Comparison of ENCODE assay signal across 7 mouse cellular contexts in genomic region chr1:126492206-126493071, GRCm38 (mm10).
DNase-seq lines count a peak whose midpoint lies in the region; ATAC-seq lines count a peak whose summit lies in the region.

No protein-coding gene starts in this region.

- 5% methylated on average over 34 of the region's 35 CpGs for WGBS in embryonic facial prominence, embryonic 11.5 days
- 8% methylated on average over 35 of the region's 35 CpGs for WGBS in neural tube, embryonic 12.5 days

- H3K4me1 ChIP-seq in embryonic facial prominence, embryonic 11.5 days (ENCODE audit: control insufficient read depth, insufficient read depth, low read length), result 0 out of 2 replicates have a peak, but pooled peaks cover 3% of the 10 kb centered on the region
- peaks cover 18% of the 10 kb centered on the region for H3K4me1 ChIP-seq in neural tube, embryonic 12.5 days

- H3K27ac ChIP-seq in embryonic facial prominence, embryonic 11.5 days (replicated peaks; ENCODE audit: low read depth, low read length), result no peak overlapping the region
- no peak overlapping the region for H3K27ac ChIP-seq in neural tube, embryonic 12.5 days

- H3K9me3 ChIP-seq in embryonic facial prominence, embryonic 11.5 days (replicated peaks; ENCODE audit: control insufficient read depth, low read length), result no peaks in the 10 kb centered on the region
- no peaks in the 10 kb centered on the region for H3K9me3 ChIP-seq in neural tube, embryonic 12.5 days

- no peaks in the 10 kb centered on the region for H3K36me3 ChIP-seq in embryonic facial prominence, embryonic 11.5 days (replicated peaks; ENCODE audit: control insufficient read depth, insufficient read depth, low read depth, low read length)
- H3K36me3 ChIP-seq in neural tube, embryonic 12.5 days, result no peaks in the 10 kb centered on the region

- peak; percentile 81 for ATAC-seq in embryonic facial prominence, embryonic 11.5 days (replicated peaks; ENCODE audit: insufficient number of reproducible peaks, low FRiP score, low TSS enrichment, low read depth)
- ATAC-seq in neural tube, embryonic 12.5 days (ENCODE audit: low FRiP score, low read depth), result peak; percentile 89

- no peaks in the 10 kb centered on the region; the same call in 1 of the 2 replicates for H3K27me3 ChIP-seq in embryonic facial prominence, embryonic 11.5 days (ENCODE audit: control insufficient read depth, insufficient read depth, low read length)
- H3K27me3 ChIP-seq in neural tube, embryonic 12.5 days (replicated peaks), result no peaks in the 10 kb centered on the region

- H3K4me3 ChIP-seq in embryonic facial prominence, embryonic 11.5 days (ENCODE audit: low read depth, low read length), result peak overlapping the region; percentile 48
- peak overlapping the region; percentile 52 for H3K4me3 ChIP-seq in neural tube, embryonic 12.5 days

- peak; percentile 29 for DNase-seq in thymus, postnatal 4 days
- DNase-seq in thymus, postnatal 14 days, result no peak
- peak; percentile 38 for DNase-seq in embryonic facial prominence, embryonic 11.5 days (ENCODE audit: low spot score)
- DNase-seq in heart, postnatal 36 days, result peak; percentile 37 to 42
- peak; percentile 5 for DNase-seq in liver
- DNase-seq in spleen, postnatal 36 days (ENCODE audit: low spot score in 2 of 2), result no peak

- intact Hi-C loops in heart, postnatal 36 days (cut with DNase I), result loop anchor here (5.0 kb wide), 2 partner anchors 245 to 440 kb away; no protein-coding TSS in a partner anchor

- H3K9ac ChIP-seq in embryonic facial prominence, embryonic 11.5 days (replicated peaks; ENCODE audit: low read length), result peak overlapping the region; percentile 66
- H3K9ac ChIP-seq in neural tube, embryonic 12.5 days, result peak overlapping the region; percentile 70

- H3K4me2 ChIP-seq in embryonic facial prominence, embryonic 11.5 days (ENCODE audit: low read depth, low read length), result peak overlapping the region; percentile 92
- H3K4me2 ChIP-seq in neural tube, embryonic 12.5 days (replicated peaks), result peak overlapping the region; percentile 83

Comparison
In these comparisons a context has a peak if more than half of its experiments do, and no peak if none do; other contexts are left out.
1. DNase-seq: peak in thymus, postnatal 4 days (single experiment), embryonic facial prominence, embryonic 11.5 days (single experiment), heart, postnatal 36 days (2 of 2) and liver (single experiment); none in thymus, postnatal 14 days (single experiment) and spleen, postnatal 36 days (0 of 2).